Mouse (Mus musculus) bone marrow macrophage, adult 2 months (primary cell): ENCODE results near the gene Fbxo2.

Experiments
- CTCF ChIP-seq: IDR thresholded peaks from 2 replicates; pipeline ENCODE4 v1.5.1; 2012; ENCODE audit warnings: low read depth, mild to moderate bottlenecking, low read length, moderate library complexity
- POLR2A ChIP-seq: IDR thresholded peaks from 2 replicates; pipeline ENCODE4 v1.6.1; 2012; ENCODE audit warnings: mild to moderate bottlenecking, low read depth, low read length, borderline replicate concordance

- TF ChIP-seq CTCF (no peak), POLR2A (no peak)
These were observed 25.4 kb upstream of the Fbxo2 start for GRCm38 (mm10) chr4:148134988-148135387.
